Mouse (Mus musculus) thymus, adult 2 months (tissue): ENCODE results near the gene Anapc1.

ENCODE experiments used
- CTCF ChIP-seq: fragments of 200-500 bp; IDR thresholded peaks from 2 replicates; pipeline ENCODE4 v1.5.1; 2012; ENCODE audit warnings: mild to moderate bottlenecking, control low read depth, low read length, moderate library complexity, borderline replicate concordance; ENCODE audit not compliant: control insufficient read depth, poor library complexity, insufficient read depth; ENCODE audit errors: extremely low read depth
- POLR2A ChIP-seq: fragments of 200-500 bp; IDR thresholded peaks from 2 replicates; pipeline ENCODE4 v1.6.1; 2012; ENCODE audit warnings: mild to moderate bottlenecking, low read length, control low read depth, moderate library complexity; ENCODE audit not compliant: control insufficient read depth, poor library complexity, insufficient read depth; ENCODE audit errors: extremely low read depth

DNA sequence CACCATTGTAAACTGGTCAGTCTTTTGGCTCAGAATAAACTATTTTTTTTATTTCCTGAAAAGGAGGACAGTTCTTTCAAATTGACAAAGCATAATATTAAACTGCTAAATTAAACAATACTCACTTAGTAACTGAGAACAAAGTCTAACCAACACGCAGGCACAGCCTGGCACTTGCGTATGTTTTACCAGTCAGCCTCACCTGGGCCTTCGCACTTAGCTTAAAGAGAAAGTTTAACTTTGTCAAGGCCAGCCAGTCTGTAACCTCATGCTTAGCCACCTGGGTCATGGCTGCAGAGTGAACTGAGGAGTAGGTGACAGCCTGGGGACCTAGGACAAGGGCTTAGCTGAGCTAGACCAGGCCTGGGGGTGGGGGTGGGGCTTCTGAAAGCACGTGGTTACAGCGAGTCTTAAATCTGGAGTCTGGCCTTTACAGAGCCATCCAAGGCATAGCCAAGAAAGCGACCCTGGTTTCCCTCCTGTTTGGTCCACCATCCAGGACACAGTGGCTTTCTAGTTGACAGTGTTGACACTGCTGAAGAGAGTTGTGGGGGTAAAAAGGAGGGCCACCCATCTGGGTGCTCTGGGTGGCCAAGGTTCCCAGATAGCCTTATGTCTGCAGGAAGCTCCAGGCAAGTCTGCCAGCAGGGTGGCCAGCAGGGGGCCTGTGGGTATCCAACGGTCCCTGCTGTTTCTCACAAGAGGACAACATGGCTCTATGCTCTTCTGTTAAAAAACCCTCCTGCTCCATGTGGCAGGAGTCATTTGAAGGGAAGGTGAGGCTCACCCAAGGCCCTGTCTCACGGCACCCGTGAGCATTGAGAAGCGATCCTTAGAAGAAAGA is 120.7 kb downstream of the Anapc1 start:
- TF ChIP-seq POLR2A = no peak
- TF ChIP-seq CTCF = no peak
